Mouse (Mus musculus) limb, embryonic 13.5 days (tissue): ENCODE results near the gene Gm15448. TPM values are rescaled to one million over a fixed set of nuclear protein-coding genes. Genes with fewer than 3 reads are reported as not detected.
"Not testable (repeated sequence)": the region's sequence is repeated elsewhere in the genome, so short reads cannot be mapped to it uniquely, and the experiment has no call there.

Source experiments
- ATAC-seq: fragments of 200-750 bp; cut with Nextera tagmentation; 2 replicates; pipeline ENCODE4 v1.8.0; 2017; ENCODE audit warnings: low read depth, moderate number of reproducible peaks, moderate TSS enrichment; ENCODE audit not compliant: low FRiP score
- H3K27ac ChIP-seq: fragments of 300-500 bp; sonication (generic); 2 replicates; pipeline ENCODE4 v1.5.1; 2015; ENCODE audit warnings: inconsistent platforms, mild to moderate bottlenecking, moderate library complexity
- H3K27me3 ChIP-seq: fragments of 300-500 bp; sonication (generic); 2 replicates; pipeline ENCODE4 v1.6.1; 2015; ENCODE audit warnings: mild to moderate bottlenecking, inconsistent platforms
- H3K36me3 ChIP-seq: fragments of 300-500 bp; sonication (generic); 2 replicates; pipeline ENCODE4 v1.6.1; 2015; ENCODE audit warnings: inconsistent platforms, mild to moderate bottlenecking, moderate library complexity
- H3K4me1 ChIP-seq: fragments of 300-500 bp; sonication (generic); 2 replicates; pipeline ENCODE4 v1.6.1; 2015; ENCODE audit warnings: inconsistent platforms
- H3K4me2 ChIP-seq: fragments of 300-500 bp; sonication (generic); replicated peaks from 2 replicates; pipeline ENCODE4 v1.6.1; 2015; ENCODE audit warnings: inconsistent platforms, mild to moderate bottlenecking, moderate library complexity
- H3K4me3 ChIP-seq: fragments of 300-500 bp; sonication (generic); 2 replicates; pipeline ENCODE4 v1.5.1; 2015; ENCODE audit warnings: moderate library complexity, mild to moderate bottlenecking, inconsistent platforms
- H3K9ac ChIP-seq: fragments of 300-500 bp; sonication (generic); 2 replicates; pipeline ENCODE4 v1.6.1; 2015; ENCODE audit warnings: mild to moderate bottlenecking, inconsistent platforms
- H3K9me3 ChIP-seq: fragments of 300-500 bp; sonication (generic); 2 replicates; pipeline ENCODE4 v1.6.1; 2016; ENCODE audit warnings: inconsistent platforms
- WGBS: fragments of 180-500 bp; shearing (Covaris S2); methylation state at CpG from one replicate; pipeline ENCODE4 v1.1.7; 2015; 5-methylcytosine and 5-hydroxymethylcytosine counted together
- polyA plus RNA-seq: library from polyadenylated mRNA; unstranded; fragments of >200 nt; fragmentation: Nextera tagmentation; extraction: Ambion mirVana; gene quantifications from 2 replicates; pipeline ENCODE4 v1.2.1, GENCODE M21; 2015

Gene Gm15448
- polyA plus RNA-seq: not detected in 2 replicates

GRCm38 (mm10) chr7:3825599-3825998 lies at the start of gene Gm15448:
Gm15448 (minus strand) TSS chr7:3825687.
- H3K4me2 ChIP-seq, H3K4me3 ChIP-seq, H3K4me1 ChIP-seq, ATAC-seq, H3K27ac ChIP-seq, H3K27me3 ChIP-seq, H3K9ac ChIP-seq, H3K9me3 ChIP-seq, H3K36me3 ChIP-seq: not testable (repeated sequence)
- 44% methylated on average over 1 of the region's 3 CpGs for WGBS

GRCm38 (mm10) chr7:3875032-3875431 lies 49.5 kb upstream of the Gm15448 start:
- not testable (repeated sequence) for H3K9me3 ChIP-seq, ATAC-seq, H3K4me2 ChIP-seq, H3K9ac ChIP-seq, H3K4me1 ChIP-seq, H3K27ac ChIP-seq, H3K4me3 ChIP-seq, H3K36me3 ChIP-seq, H3K27me3 ChIP-seq
- whole genome bisulfite sequencing: no CpG with 5 or more reads among the region's 1 CpGs

GRCm38 (mm10) chr7:3844951-3845350 lies 19.5 kb upstream of the Gm15448 start, which contains the start of gene Pira2:
Pira2 (minus strand) TSS chr7:3845051.
- not testable (repeated sequence) for H3K9me3 ChIP-seq, ATAC-seq, H3K36me3 ChIP-seq, H3K4me2 ChIP-seq, H3K27ac ChIP-seq, H3K4me3 ChIP-seq, H3K27me3 ChIP-seq, H3K4me1 ChIP-seq, H3K9ac ChIP-seq
- no CpG with 5 or more reads among the region's 2 CpGs for WGBS

GRCm38 (mm10) chr7:3837854-3838253 lies 12.4 kb upstream of the Gm15448 start:
- H3K4me3 ChIP-seq, H3K36me3 ChIP-seq, H3K9ac ChIP-seq, H3K4me1 ChIP-seq, H3K4me2 ChIP-seq, H3K9me3 ChIP-seq, H3K27me3 ChIP-seq, H3K27ac ChIP-seq, ATAC-seq: not testable (repeated sequence)
- WGBS: no CpG with 5 or more reads among the region's 1 CpGs

- not testable (repeated sequence) for ATAC-seq, H3K9ac ChIP-seq, H3K9me3 ChIP-seq, H3K4me3 ChIP-seq, H3K4me1 ChIP-seq, H3K4me2 ChIP-seq, H3K36me3 ChIP-seq, H3K27me3 ChIP-seq, H3K27ac ChIP-seq
Measured at GRCm38 (mm10) chr7:3830633-3831032, 5.1 kb upstream of the Gm15448 start.

GRCm38 (mm10) chr7:3811912-3812311 lies 13.6 kb downstream of the Gm15448 start:
- not testable (repeated sequence) for H3K9ac ChIP-seq, H3K27ac ChIP-seq, H3K4me3 ChIP-seq, H3K9me3 ChIP-seq, H3K4me1 ChIP-seq, H3K36me3 ChIP-seq, H3K4me2 ChIP-seq, H3K27me3 ChIP-seq, ATAC-seq

- H3K27ac ChIP-seq, H3K9me3 ChIP-seq, H3K27me3 ChIP-seq, H3K4me1 ChIP-seq, H3K36me3 ChIP-seq, H3K4me3 ChIP-seq, H3K9ac ChIP-seq, ATAC-seq, H3K4me2 ChIP-seq: not testable (repeated sequence)
- 85% methylated on average over 4 of the region's 4 CpGs for WGBS
Measured at GRCm38 (mm10) chr7:3802935-3803334, 22.6 kb downstream of the Gm15448 start.

GRCm38 (mm10) chr7:3799940-3800339 lies 25.5 kb downstream of the Gm15448 start:
- H3K4me1 ChIP-seq, H3K9me3 ChIP-seq, H3K9ac ChIP-seq, H3K27me3 ChIP-seq, H3K27ac ChIP-seq, H3K36me3 ChIP-seq, H3K4me3 ChIP-seq, ATAC-seq, H3K4me2 ChIP-seq: not testable (repeated sequence)
- WGBS: 71% methylated on average over 3 of the region's 3 CpGs

- not testable (repeated sequence) for ATAC-seq, H3K27ac ChIP-seq, H3K9ac ChIP-seq, H3K36me3 ChIP-seq, H3K9me3 ChIP-seq, H3K4me1 ChIP-seq, H3K27me3 ChIP-seq, H3K4me3 ChIP-seq, H3K4me2 ChIP-seq
Measured at GRCm38 (mm10) chr7:3796286-3796685, 29.2 kb downstream of the Gm15448 start.

Other genes with a start within 250 kb of the Gm15448 start
- 0.08 and 0.14 TPM in 2 replicates for gene Oscar, start 209.5 kb downstream of the Gm15448 start, polyA plus RNA-seq
- gene Ndufa3, start 208.3 kb downstream of the Gm15448 start, polyA plus RNA-seq: 435 and 440 TPM in 2 replicates
- gene Tfpt, start 195.8 kb downstream of the Gm15448 start, polyA plus RNA-seq: 29.5 and 29.8 TPM in 2 replicates
- gene Prpf31, start 195.7 kb downstream of the Gm15448 start, polyA plus RNA-seq: 121 and 124 TPM in 2 replicates
- 63.7 and 66.8 TPM in 2 replicates for gene Cnot3, start 180.4 kb downstream of the Gm15448 start, polyA plus RNA-seq
- 19.0 and 20.3 TPM in 2 replicates for gene Leng1, start 159.8 kb downstream of the Gm15448 start, polyA plus RNA-seq
- 5.7 and 6.2 TPM in 2 replicates for gene Tmc4, start 148.1 kb downstream of the Gm15448 start, polyA plus RNA-seq
- gene Tsen34, start 132.8 kb downstream of the Gm15448 start, polyA plus RNA-seq: 268 and 271 TPM in 2 replicates
- gene Mboat7, start 132.2 kb downstream of the Gm15448 start, polyA plus RNA-seq: 64.4 and 67.6 TPM in 2 replicates
- 1,498 and 1,524 TPM in 2 replicates for gene Rps9, start 121.7 kb downstream of the Gm15448 start, polyA plus RNA-seq
- 0.37 and 0.46 TPM in 2 replicates for gene Pirb, start 105.3 kb downstream of the Gm15448 start, polyA plus RNA-seq
- gene Pira2, start 19.4 kb upstream of the Gm15448 start, polyA plus RNA-seq: 0.08 and 0.14 TPM in 2 replicates
- not detected in 2 replicates for gene Gm14548, start 72.4 kb upstream of the Gm15448 start, polyA plus RNA-seq
- gene Lilra6, start 89.8 kb upstream of the Gm15448 start, polyA plus RNA-seq: 0.06 TPM in 1 of 2 replicates, not detected in the other
- 0.52 and 1.3 TPM in 2 replicates for gene Lair1, start 237.5 kb upstream of the Gm15448 start, polyA plus RNA-seq